ENCODE assay signal across 18 mouse cellular contexts in genomic region chr7:17087731-17088130, GRCm38 (mm10). TPM values are rescaled to one million over a fixed set of nuclear protein-coding genes. Genes with fewer than 3 reads are reported as not detected.
"Had no signal": no experiment of that assay in that cellular context is flagged by ENCODE, and none has a peak within 500 bp of the region (broad histone marks: within the 10 kb centered on the region; RNA-seq: fewer than 3 reads in every experiment).

No protein-coding gene starts in this region.

- H3K27me3 ChIP-seq: limb, embryonic 13.5 days; midbrain, embryonic 12.5 days; neural tube, embryonic 13.5 days; stomach, embryonic 15.5 days had no signal

- H3K36me3 ChIP-seq: limb, embryonic 13.5 days; midbrain, embryonic 12.5 days; neural tube, embryonic 13.5 days; stomach, embryonic 15.5 days had no signal

- H3K4me3 ChIP-seq: limb, embryonic 13.5 days; midbrain, embryonic 12.5 days; neural tube, embryonic 13.5 days; stomach, embryonic 15.5 days had no signal

- H3K27ac ChIP-seq: kidney, postnatal 0 days; limb, embryonic 13.5 days; midbrain, embryonic 12.5 days; neural tube, embryonic 13.5 days; stomach, embryonic 15.5 days had no signal

- H3K9ac ChIP-seq: limb, embryonic 13.5 days; lung, embryonic 14.5 days; midbrain, embryonic 12.5 days; neural tube, embryonic 13.5 days; stomach, embryonic 15.5 days had no signal

- H3K9me3 ChIP-seq: limb, embryonic 13.5 days; midbrain, embryonic 12.5 days; neural tube, embryonic 13.5 days; stomach, embryonic 15.5 days had no signal

- DNase-seq: kidney, adult 9 months; kidney, postnatal 36 days; layer of hippocampus, adult 9-11 months; layer of hippocampus, postnatal 36 days; lung, embryonic 14.5 days; lung, postnatal 10 days; lung, postnatal 4 days; retina, postnatal 1 day; right cerebral cortex, postnatal 4 days; spleen, adult 18-20 months; thymus, postnatal 36 days had no signal

- H3K4me1 ChIP-seq: limb, embryonic 13.5 days; midbrain, embryonic 12.5 days; neural tube, embryonic 13.5 days; stomach, embryonic 15.5 days had no signal

- H3K4me2 ChIP-seq: limb, embryonic 13.5 days; lung, embryonic 14.5 days; midbrain, embryonic 12.5 days; neural tube, embryonic 13.5 days; stomach, embryonic 15.5 days had no signal

- ATAC-seq: midbrain, embryonic 16.5 days had no signal

RNA-seq across cellular contexts. Expression of gene Psg16, which starts 13.9 kb away (rescaled TPM):
- total RNA-seq: liver, adult 2 months had no signal
- polyA plus RNA-seq: liver, adult 2 months had no signal
